Mouse (Mus musculus) heart, adult 2 months (tissue): ENCODE data around the gene Sidt1. TPM values are rescaled to one million over a fixed set of nuclear protein-coding genes. Genes with fewer than 3 reads are reported as not detected.
A peak's percentile ranks its signal among the peaks of the same experiment; 100 is the strongest.

Experiments used
- DNase-seq, 2 experiments: peaks; one replicate each; pipeline ENCODE4 v3.0.0; 2021
- H3K27ac ChIP-seq: fragments of 200-600 bp; 2 replicates; pipeline ENCODE4 v1.8.1; 2022
- H3K27me3 ChIP-seq: fragments of 200-500 bp; 2 replicates; pipeline ENCODE4 v1.6.1; 2012; ENCODE audit warnings: mild to moderate bottlenecking, low read length, inconsistent platforms, mixed read lengths; ENCODE audit not compliant: control insufficient read depth, insufficient read depth
- H3K36me3 ChIP-seq: fragments of 200-500 bp; 2 replicates; pipeline ENCODE4 v1.6.1; 2012; ENCODE audit warnings: low read length, inconsistent platforms; ENCODE audit not compliant: control insufficient read depth, insufficient read depth
- H3K4me1 ChIP-seq: fragments of 200-500 bp; 2 replicates; pipeline ENCODE4 v1.6.1; 2011; ENCODE audit warnings: low read length; ENCODE audit not compliant: control insufficient read depth, insufficient read depth
- H3K4me3 ChIP-seq: fragments of 200-600 bp; 2 replicates; pipeline ENCODE4 v1.8.1; 2022
- H3K79me2 ChIP-seq: fragments of 200-500 bp; replicated peaks from 2 replicates; pipeline ENCODE4 v1.6.1; 2012; ENCODE audit warnings: mild to moderate bottlenecking, inconsistent platforms, low read length, moderate library complexity, mixed read lengths; ENCODE audit not compliant: control insufficient read depth, insufficient read depth
- H3K9ac ChIP-seq: fragments of 200-500 bp; 2 replicates; pipeline ENCODE4 v1.6.1; 2012; ENCODE audit warnings: low read depth, mild to moderate bottlenecking, control low read depth, inconsistent platforms, low read length, mixed read lengths
- CTCF ChIP-seq: fragments of 200-600 bp; IDR thresholded peaks from 2 replicates; pipeline ENCODE4 v1.8.1; 2022; ENCODE audit warnings: antibody characterized with exemption, mild to moderate bottlenecking, moderate library complexity
- EP300 ChIP-seq: fragments of 200-500 bp; IDR thresholded peaks from 2 replicates; pipeline ENCODE4 v1.6.1; 2011; ENCODE audit warnings: low read depth, low read length, control low read depth; ENCODE audit not compliant: insufficient read depth
- POLR2A ChIP-seq: fragments of 200-500 bp; IDR thresholded peaks from 2 replicates; pipeline ENCODE4 v1.6.1; 2011; ENCODE audit warnings: mild to moderate bottlenecking, low read depth, low read length, control low read depth; ENCODE audit not compliant: insufficient read depth
- WGBS: fragments of 180-500 bp; shearing (Covaris S2); methylation state at CpG from one replicate; pipeline ENCODE4 v1.1.7; 2018; 5-methylcytosine and 5-hydroxymethylcytosine counted together
- intact Hi-C: fragments of 180-260 bp; cut with DNase I; formaldehyde crosslinking; loops from one replicate; pipeline ENCODE4 v1.15.1; 2025
- polyA plus RNA-seq: library from polyadenylated mRNA; depleted of rRNA; stranded (reverse); fragments of >200 nt; gene quantifications from 2 replicates; pipeline ENCODE4 v1.2.3, GENCODE M21; 2012
- total RNA-seq, 2 experiments: library from RNA; stranded (reverse); gene quantifications; 2 replicates each; pipeline ENCODE4 v1.2.3; 2021

The Sidt1 gene
- total and polyA plus RNA-seq, 3 experiments: 0.32 to 1.3 (median 0.37) TPM

GRCm38 (mm10) chr16:44357571-44358268 is 24.7 kb upstream of the Sidt1 start:
- Histone ChIP-seq H3K36me3 (peaks cover 21% of the 10 kb centered on the region), H3K4me3 (no peak overlapping the region), H3K27ac (peak overlapping the region; percentile 79), H3K4me1 (peaks cover 13% of the 10 kb centered on the region), H3K9ac (no peak overlapping the region), H3K27me3 (no peaks in the 10 kb centered on the region), H3K79me2 (no peaks in the 10 kb centered on the region)
- intact Hi-C loops: loop anchor here (5.0 kb wide), 1 partner anchor 185 kb away; the partner anchor contains the start of gene Usf3
- peak; percentile 41 to 74 for DNase-seq
- peak; percentile 93 for TF ChIP-seq EP300
- peak; percentile 64 for TF ChIP-seq POLR2A
- TF ChIP-seq CTCF: no peak
- 72% methylated on average over 4 of the region's 4 CpGs for WGBS

GRCm38 (mm10) chr16:44356291-44356690 is 23.3 kb upstream of the Sidt1 start:
- H3K79me2 ChIP-seq: no peaks in the 10 kb centered on the region; the same call in 1 of the 2 replicates
- H3K27me3 ChIP-seq: no peaks in the 10 kb centered on the region
- intact Hi-C loops: loop anchor here (5.0 kb wide), 1 partner anchor 184 kb away; the partner anchor contains the start of gene Usf3
- H3K4me3 ChIP-seq: no peak overlapping the region
- TF ChIP-seq POLR2A (peak; percentile 41; the same call in 1 of the 2 replicates), EP300 (peak; percentile 87), CTCF (no peak)
- WGBS: 37% methylated on average over 7 of the region's 7 CpGs
- peaks cover 10% of the 10 kb centered on the region for H3K4me1 ChIP-seq
- DNase-seq: peak in 1 of 2 experiments; percentile 11
- H3K27ac ChIP-seq: peak overlapping the region; percentile 79
- peaks cover 21% of the 10 kb centered on the region for H3K36me3 ChIP-seq
- no peak overlapping the region for H3K9ac ChIP-seq

GRCm38 (mm10) chr16:44349801-44350397 is 16.9 kb upstream of the Sidt1 start:
- H3K9ac ChIP-seq: no peak overlapping the region
- intact Hi-C loops: loop anchor here (5.0 kb wide), 1 partner anchor 48 kb away; no protein-coding TSS in a partner anchor
- H3K27me3 ChIP-seq: no peaks in the 10 kb centered on the region
- H3K79me2 ChIP-seq: no peaks in the 10 kb centered on the region; the same call in 1 of the 2 replicates
- 65% methylated on average over 4 of the region's 4 CpGs for WGBS
- DNase-seq: no peak
- TF ChIP-seq POLR2A: no peak
- no peak for TF ChIP-seq EP300
- TF ChIP-seq CTCF: no peak
- no peak overlapping the region for H3K4me3 ChIP-seq
- H3K27ac ChIP-seq: peak overlapping the region; percentile 53
- peaks cover 5% of the 10 kb centered on the region for H3K4me1 ChIP-seq
- peaks cover 10% of the 10 kb centered on the region for H3K36me3 ChIP-seq

- Histone ChIP-seq H3K79me2 (no peaks in the 10 kb centered on the region; the same call in 1 of the 2 replicates), H3K9ac (peak within 1 kb of the TSS; percentile 78), H3K27me3 (no peaks in the 10 kb centered on the region), H3K4me1 (peaks cover 4% of the 10 kb centered on the region), H3K27ac (peak within 1 kb of the TSS; percentile 86), H3K4me3 (peak within 1 kb of the TSS; percentile 72), H3K36me3 (peaks cover 10% of the 10 kb centered on the region; the same call in 1 of the 2 replicates)
- peak; percentile 96 to 97 for DNase-seq
- intact Hi-C loops: loop anchor here (5.0 kb wide), 1 partner anchor 45 kb away; no protein-coding TSS in a partner anchor
- WGBS: under 1% methylated on average over 67 of the region's 67 CpGs
- TF ChIP-seq CTCF (peak; percentile 79), POLR2A (peak; percentile 69), EP300 (0 out of 2 replicates have a peak, but pooled peaks have one; percentile 22)
Observed at GRCm38 (mm10) chr16:44347071-44347901, 14.3 kb upstream of the Sidt1 start, which contains the start of gene Spice1. Gene Spice1 (plus strand): TSS chr16:44347121.

GRCm38 (mm10) chr16:44337541-44337940 is 4.5 kb upstream of the Sidt1 start:
- no peak for DNase-seq
- H3K36me3 ChIP-seq: no peaks in the 10 kb centered on the region
- H3K4me1 ChIP-seq: peaks cover 2% of the 10 kb centered on the region; the same call in 1 of the 2 replicates
- no peak overlapping the region for H3K27ac ChIP-seq
- TF ChIP-seq CTCF (no peak), POLR2A (no peak), EP300 (no peak)
- intact Hi-C loops: no loop called here
- no peaks in the 10 kb centered on the region for H3K27me3 ChIP-seq
- no peak overlapping the region for H3K9ac ChIP-seq
- H3K4me3 ChIP-seq: no peak overlapping the region
- no peaks in the 10 kb centered on the region for H3K79me2 ChIP-seq
